Mouse (Mus musculus) neural tube, embryonic 13.5 days (tissue): ENCODE measurements at regions not wholly inside any gene's neighbourhood (a gene's known extent, or its start where the extent isn't known, plus 50 kb on each side); places are given as distances from the start of the nearest gene placed in this dataset.
"Not testable (repeated sequence)": the region's sequence is repeated elsewhere in the genome, so short reads cannot be mapped to it uniquely, and the experiment has no call there.

ENCODE experiments used
- ATAC-seq: fragments of 200-750 bp; cut with Nextera tagmentation; 2 replicates; pipeline ENCODE4 v1.8.0; 2017; ENCODE audit warnings: low read depth, mild to moderate bottlenecking, moderate TSS enrichment, moderate library complexity
- H3K27ac ChIP-seq: fragments of 300-500 bp; sonication (generic); replicated peaks from 2 replicates; pipeline ENCODE4 v1.5.1; 2015; ENCODE audit warnings: moderate library complexity, mild to moderate bottlenecking, inconsistent platforms
- H3K27me3 ChIP-seq: fragments of 300-500 bp; sonication (generic); 2 replicates; pipeline ENCODE4 v1.6.1; 2015; ENCODE audit warnings: mild to moderate bottlenecking, inconsistent platforms
- H3K36me3 ChIP-seq: fragments of 300-500 bp; sonication (generic); 2 replicates; pipeline ENCODE4 v1.6.1; 2015; ENCODE audit warnings: mild to moderate bottlenecking, inconsistent platforms
- H3K4me1 ChIP-seq: fragments of 300-500 bp; sonication (generic); replicated peaks from 2 replicates; pipeline ENCODE4 v1.6.1; 2015; ENCODE audit warnings: inconsistent platforms
- H3K4me2 ChIP-seq: fragments of 300-500 bp; sonication (generic); 2 replicates; pipeline ENCODE4 v1.6.1; 2015; ENCODE audit warnings: inconsistent platforms, mild to moderate bottlenecking, moderate library complexity
- H3K4me3 ChIP-seq: fragments of 300-500 bp; sonication (generic); 2 replicates; pipeline ENCODE4 v1.5.1; 2015; ENCODE audit warnings: mild to moderate bottlenecking, inconsistent platforms
- H3K9ac ChIP-seq: fragments of 300-500 bp; sonication (generic); 2 replicates; pipeline ENCODE4 v1.6.1; 2015; ENCODE audit warnings: moderate library complexity, mild to moderate bottlenecking, inconsistent platforms
- H3K9me3 ChIP-seq: fragments of 300-500 bp; sonication (generic); 2 replicates; pipeline ENCODE4 v1.6.1; 2016; ENCODE audit warnings: inconsistent platforms
- WGBS: fragments of 180-500 bp; shearing (Covaris S2); methylation state at CpG from one replicate; pipeline ENCODE4 v1.1.7; 2015; 5-methylcytosine and 5-hydroxymethylcytosine counted together

GRCm38 (mm10) chr9:83728428-83728827 lies 77.6 kb downstream of the Elovl4 start:
- WGBS = 87% methylated on average over 8 of the region's 8 CpGs
- ATAC-seq = no peak
- Histone ChIP-seq H3K4me2 (no peak overlapping the region), H3K4me1 (peaks cover 5% of the 10 kb centered on the region; the same call in 1 of the 2 replicates), H3K27me3 (no peaks in the 10 kb centered on the region), H3K4me3 (no peak overlapping the region), H3K36me3 (no peaks in the 10 kb centered on the region), H3K9me3 (no peaks in the 10 kb centered on the region), H3K27ac (no peak overlapping the region), H3K9ac (no peak overlapping the region)

- H3K36me3 ChIP-seq = no peaks in the 10 kb centered on the region
- peak overlapping the region; percentile 52 for H3K9ac ChIP-seq
- peaks cover 5% of the 10 kb centered on the region; the same call in 1 of the 2 replicates for H3K4me1 ChIP-seq
- ATAC-seq = peak; percentile 94
- H3K4me2 ChIP-seq = peak overlapping the region; percentile 56
- H3K27me3 ChIP-seq = no peaks in the 10 kb centered on the region
- H3K27ac ChIP-seq = no peak overlapping the region
- 12% methylated on average over 14 of the region's 14 CpGs for WGBS
- H3K9me3 ChIP-seq = no peaks in the 10 kb centered on the region
- H3K4me3 ChIP-seq = peak overlapping the region; percentile 28
These were observed 78.5 kb downstream of the Elovl4 start for GRCm38 (mm10) chr9:83727462-83728189.

- peak overlapping the region; percentile 52 for H3K9ac ChIP-seq
- no peaks in the 10 kb centered on the region for H3K36me3 ChIP-seq
- H3K4me2 ChIP-seq = peak overlapping the region; percentile 56
- H3K4me1 ChIP-seq = peaks cover 5% of the 10 kb centered on the region; the same call in 1 of the 2 replicates
- WGBS = 51% methylated on average over 16 of the region's 16 CpGs
- peak overlapping the region; percentile 28 for H3K4me3 ChIP-seq
- H3K27ac ChIP-seq = no peak overlapping the region
- H3K9me3 ChIP-seq = no peaks in the 10 kb centered on the region
- no peaks in the 10 kb centered on the region for H3K27me3 ChIP-seq
- 0 out of 2 replicates have a peak, but pooled peaks have one; percentile 20 for ATAC-seq
These were observed 79.1 kb downstream of the Elovl4 start for GRCm38 (mm10) chr9:83726979-83727378.

- Histone ChIP-seq H3K4me3 (no peak overlapping the region), H3K4me2 (no peak overlapping the region), H3K27ac (no peak overlapping the region), H3K9me3 (no peaks in the 10 kb centered on the region), H3K27me3 (no peaks in the 10 kb centered on the region), H3K36me3 (no peaks in the 10 kb centered on the region), H3K4me1 (peaks cover 5% of the 10 kb centered on the region; the same call in 1 of the 2 replicates), H3K9ac (no peak overlapping the region)
- WGBS = 54% methylated on average over 9 of the region's 9 CpGs
- ATAC-seq = no peak
These were observed 80.0 kb downstream of the Elovl4 start for GRCm38 (mm10) chr9:83726105-83726504.

- Histone ChIP-seq H3K27ac (no peak overlapping the region), H3K9me3 (no peaks in the 10 kb centered on the region), H3K4me2 (no peak overlapping the region), H3K4me1 (peaks cover 5% of the 10 kb centered on the region; the same call in 1 of the 2 replicates), H3K9ac (no peak overlapping the region), H3K36me3 (no peaks in the 10 kb centered on the region), H3K27me3 (no peaks in the 10 kb centered on the region), H3K4me3 (no peak overlapping the region)
- ATAC-seq = no peak
- 86% methylated on average over 8 of the region's 8 CpGs for WGBS
These were observed 80.5 kb downstream of the Elovl4 start for GRCm38 (mm10) chr9:83725545-83725944.

GRCm38 (mm10) chr9:83720982-83721381 lies 85.1 kb downstream of the Elovl4 start:
- H3K36me3 ChIP-seq = no peaks in the 10 kb centered on the region
- 77% methylated on average over 2 of the region's 2 CpGs for WGBS
- no peaks in the 10 kb centered on the region for H3K4me1 ChIP-seq
- H3K27me3 ChIP-seq = no peaks in the 10 kb centered on the region
- no peak overlapping the region for H3K9ac ChIP-seq
- H3K9me3 ChIP-seq = no peaks in the 10 kb centered on the region
- no peak overlapping the region for H3K27ac ChIP-seq
- no peak for ATAC-seq
- no peak overlapping the region for H3K4me3 ChIP-seq
- H3K4me2 ChIP-seq = no peak overlapping the region

- H3K36me3 ChIP-seq = no peaks in the 10 kb centered on the region
- H3K4me2 ChIP-seq = no peak overlapping the region
- H3K27ac ChIP-seq = no peak overlapping the region
- H3K4me1 ChIP-seq = no peaks in the 10 kb centered on the region
- no peak for ATAC-seq
- 74% methylated on average over 4 of the region's 4 CpGs for WGBS
- no peak overlapping the region for H3K4me3 ChIP-seq
- no peaks in the 10 kb centered on the region for H3K27me3 ChIP-seq
- no peak overlapping the region for H3K9ac ChIP-seq
- no peaks in the 10 kb centered on the region for H3K9me3 ChIP-seq
These were observed 86.3 kb downstream of the Elovl4 start for GRCm38 (mm10) chr9:83719811-83720210.

GRCm38 (mm10) chr9:83718084-83718483 lies 88.0 kb downstream of the Elovl4 start:
- WGBS = 82% methylated on average over 2 of the region's 2 CpGs
- H3K27me3 ChIP-seq, H3K27ac ChIP-seq, ATAC-seq, H3K4me1 ChIP-seq, H3K4me3 ChIP-seq, H3K4me2 ChIP-seq, H3K9ac ChIP-seq, H3K36me3 ChIP-seq, H3K9me3 ChIP-seq: not testable (repeated sequence)

GRCm38 (mm10) chr9:83716101-83716763 lies 89.8 kb downstream of the Elovl4 start:
- Histone ChIP-seq H3K9ac (no peak overlapping the region), H3K4me1 (no peaks in the 10 kb centered on the region), H3K36me3 (no peaks in the 10 kb centered on the region), H3K4me2 (no peak overlapping the region), H3K9me3 (no peaks in the 10 kb centered on the region), H3K27ac (no peak overlapping the region), H3K4me3 (no peak overlapping the region), H3K27me3 (no peaks in the 10 kb centered on the region)
- 75% methylated on average over 5 of the region's 5 CpGs for WGBS
- ATAC-seq = no peak

GRCm38 (mm10) chr9:83707361-83707760 lies 98.7 kb downstream of the Elovl4 start:
- Histone ChIP-seq H3K4me1 (no peaks in the 10 kb centered on the region), H3K9me3 (no peaks in the 10 kb centered on the region), H3K27me3 (no peaks in the 10 kb centered on the region), H3K27ac (no peak overlapping the region), H3K9ac (no peak overlapping the region), H3K36me3 (no peaks in the 10 kb centered on the region), H3K4me2 (no peak overlapping the region), H3K4me3 (no peak overlapping the region)
- ATAC-seq = no peak
- 78% methylated on average over 3 of the region's 3 CpGs for WGBS

GRCm38 (mm10) chr9:83706071-83706470 lies 100.0 kb downstream of the Elovl4 start:
- H3K36me3 ChIP-seq = no peaks in the 10 kb centered on the region
- H3K4me2 ChIP-seq = no peak overlapping the region
- H3K27me3 ChIP-seq = no peaks in the 10 kb centered on the region
- ATAC-seq = no peak
- H3K4me1 ChIP-seq = no peaks in the 10 kb centered on the region; the same call in 1 of the 2 replicates
- no peak overlapping the region for H3K9ac ChIP-seq
- H3K27ac ChIP-seq = no peak overlapping the region
- H3K9me3 ChIP-seq = no peaks in the 10 kb centered on the region
- no peak overlapping the region for H3K4me3 ChIP-seq
- 80% methylated on average over 6 of the region's 6 CpGs for WGBS

GRCm38 (mm10) chr9:83704186-83704585 lies 101.9 kb downstream of the Elovl4 start:
- H3K36me3 ChIP-seq = no peaks in the 10 kb centered on the region
- no peak for ATAC-seq
- no peaks in the 10 kb centered on the region; the same call in 1 of the 2 replicates for H3K4me1 ChIP-seq
- no peak overlapping the region for H3K27ac ChIP-seq
- H3K4me3 ChIP-seq = no peak overlapping the region
- no peaks in the 10 kb centered on the region for H3K9me3 ChIP-seq
- no peak overlapping the region for H3K4me2 ChIP-seq
- no peaks in the 10 kb centered on the region for H3K27me3 ChIP-seq
- no peak overlapping the region for H3K9ac ChIP-seq
